Mouse (Mus musculus) fat pad, adult 2 months (tissue): Measurements from ENCODE around the gene Fam104a.
A peak's percentile ranks its signal among the peaks of the same experiment; 100 is the strongest.

Experiments
- DNase-seq: peaks from one replicate; pipeline ENCODE4 v3.0.0-alpha.2; 2011; ENCODE audit warnings: low read depth, low spot score; ENCODE audit errors: extremely low read depth

Fam104a gene

DNA sequence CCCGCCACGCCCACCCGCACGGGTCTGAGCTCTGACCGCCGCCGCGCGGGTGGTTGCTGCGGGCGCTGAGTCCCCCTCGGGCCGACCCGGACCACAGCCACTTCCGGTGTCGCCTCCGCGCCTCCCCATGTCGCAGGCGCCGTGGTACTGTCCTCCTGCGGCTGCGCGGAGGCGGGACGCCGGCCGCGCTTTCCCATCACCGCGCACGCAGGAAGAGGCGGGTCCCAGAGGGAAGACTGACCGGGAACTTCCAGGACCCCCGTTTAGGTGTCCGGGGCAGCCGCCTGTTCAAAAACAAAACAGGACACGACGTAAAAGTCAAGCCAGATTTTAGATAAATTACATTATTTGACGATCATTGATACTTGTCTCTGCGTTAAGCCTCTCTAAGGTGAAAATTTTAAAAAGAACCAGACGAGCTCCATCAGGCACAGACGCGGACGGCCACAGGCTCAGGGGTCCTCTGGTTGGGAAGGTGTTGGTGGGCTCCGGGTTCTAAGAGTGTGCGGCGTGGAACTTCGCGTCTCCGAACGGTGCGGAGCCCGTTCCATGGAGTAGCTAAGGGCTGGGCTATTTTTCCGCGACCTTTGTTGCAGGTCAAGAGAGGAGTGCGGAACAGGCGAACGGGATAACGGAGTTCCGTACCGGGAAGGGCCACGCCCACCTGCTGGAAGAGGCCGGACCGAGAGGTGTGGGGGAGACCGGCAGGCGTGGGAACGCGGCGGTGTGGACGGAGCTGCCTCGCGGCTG, at the start of gene Fam104a, which contains the start of gene D11Wsu47e:
Fam104a (minus strand) TSS at position 199 of the 750 bp plus-strand sequence.
D11Wsu47e (plus strand) TSS at position 456 of the 750 bp plus-strand sequence.
- no peak for DNase-seq

- DNase-seq, result no peak
Measured at GRCm38 (mm10) chr11:113731945-113732612, 48.1 kb upstream of the Fam104a start.

- DNase-seq, result no peak
Measured at GRCm38 (mm10) chr11:113730879-113731278, 46.9 kb upstream of the Fam104a start.

DNA sequence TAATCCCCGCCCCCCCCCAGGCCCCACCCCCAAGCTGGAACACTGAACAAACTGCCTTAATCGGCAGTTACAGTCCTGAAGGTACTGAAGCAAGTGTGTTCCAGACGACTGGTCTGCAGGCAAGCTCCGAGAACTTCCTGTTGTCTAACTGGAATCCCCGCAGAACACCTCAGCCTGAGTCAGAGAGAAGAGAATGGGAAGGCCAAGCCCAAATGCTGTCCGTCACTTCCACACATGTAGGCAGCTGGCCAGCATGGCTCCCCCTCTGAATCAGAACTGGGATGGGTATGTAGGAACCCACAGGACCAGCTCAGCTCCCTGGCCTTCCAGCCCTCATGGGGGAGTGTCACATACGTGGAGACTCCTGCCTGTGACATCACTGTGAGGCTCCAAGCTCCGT, 46.0 kb upstream of the Fam104a start:
- no peak for DNase-seq

DNA sequence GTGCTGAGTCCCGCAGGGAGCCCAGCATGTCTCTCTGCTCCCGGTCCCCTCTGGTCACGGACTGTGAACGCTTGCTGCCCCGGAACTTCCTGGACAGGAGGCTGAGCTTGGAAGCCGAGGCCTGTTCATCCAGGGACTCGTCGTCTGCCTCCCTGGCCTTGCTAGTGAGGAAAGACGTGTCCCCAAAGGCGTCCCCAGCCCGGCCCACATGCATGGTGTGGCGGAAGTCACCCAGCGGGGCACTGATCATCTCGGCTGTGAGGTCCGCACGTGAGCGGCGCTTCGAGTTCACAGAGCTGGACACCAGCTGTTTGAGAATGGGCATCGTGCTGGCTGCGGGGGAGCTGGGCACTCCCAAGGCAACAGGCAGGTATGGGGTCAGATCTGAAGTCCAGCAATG, 45.3 kb upstream of the Fam104a start:
- no peak for DNase-seq

DNA sequence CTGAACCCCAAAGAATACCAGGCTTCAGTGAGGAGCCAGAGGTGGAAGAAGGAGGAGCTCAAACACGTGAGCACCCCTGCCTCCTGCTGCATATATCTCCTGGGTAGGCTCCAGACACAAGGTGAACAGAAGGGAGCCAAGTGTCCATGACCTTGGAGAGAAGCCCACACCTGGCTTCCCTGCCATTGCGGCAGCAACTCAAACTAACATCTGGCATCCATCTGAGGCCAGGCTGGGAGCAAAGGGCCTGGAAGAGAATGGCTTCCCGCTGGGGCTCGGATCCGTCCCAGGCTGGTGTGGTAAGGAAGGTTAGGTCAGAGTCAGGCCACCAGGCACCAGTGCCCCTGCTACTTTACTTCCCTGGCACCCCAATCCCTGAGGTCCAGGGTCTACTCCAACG, 44.0 kb upstream of the Fam104a start:
- DNase-seq, result no peak

- DNase-seq, result no peak
Measured at GRCm38 (mm10) chr11:113726994-113727888, 43.3 kb upstream of the Fam104a start.

GRCm38 (mm10) chr11:113725235-113726048, 41.5 kb upstream of the Fam104a start:
- no peak for DNase-seq

DNA sequence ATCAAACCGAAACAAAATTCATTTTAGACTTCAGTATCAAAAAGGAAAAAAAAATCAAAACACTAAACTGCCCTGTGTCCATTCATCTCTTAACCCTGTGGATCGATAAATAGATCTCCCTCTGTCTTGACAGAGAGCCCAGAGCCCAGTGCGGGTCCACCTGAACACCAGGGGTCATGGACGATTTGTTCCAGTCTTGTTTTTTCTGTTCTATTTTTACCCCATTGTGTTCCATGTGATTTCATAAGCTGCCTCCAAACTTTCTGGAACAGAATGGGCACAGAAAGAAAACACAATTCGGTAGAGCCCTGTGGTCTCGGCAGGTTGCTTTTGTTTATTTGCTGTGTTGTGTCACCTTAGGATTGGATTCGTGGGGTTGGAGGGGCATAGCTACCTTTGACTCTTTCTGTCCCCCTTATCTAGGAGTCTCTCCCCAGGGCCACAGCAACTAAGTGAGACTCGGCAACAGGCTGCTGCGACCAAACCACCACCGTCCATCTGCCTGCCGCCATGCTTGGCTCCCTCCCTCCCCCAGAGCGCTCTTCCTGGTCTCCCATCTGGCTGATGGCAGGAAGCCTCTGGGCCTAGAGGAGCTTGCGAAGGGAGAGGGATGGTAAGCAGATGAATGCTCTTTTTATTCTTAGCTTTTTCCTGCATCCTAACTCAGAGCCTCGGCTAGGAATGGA, 38.6 kb upstream of the Fam104a start:
- DNase-seq, result no peak

DNA sequence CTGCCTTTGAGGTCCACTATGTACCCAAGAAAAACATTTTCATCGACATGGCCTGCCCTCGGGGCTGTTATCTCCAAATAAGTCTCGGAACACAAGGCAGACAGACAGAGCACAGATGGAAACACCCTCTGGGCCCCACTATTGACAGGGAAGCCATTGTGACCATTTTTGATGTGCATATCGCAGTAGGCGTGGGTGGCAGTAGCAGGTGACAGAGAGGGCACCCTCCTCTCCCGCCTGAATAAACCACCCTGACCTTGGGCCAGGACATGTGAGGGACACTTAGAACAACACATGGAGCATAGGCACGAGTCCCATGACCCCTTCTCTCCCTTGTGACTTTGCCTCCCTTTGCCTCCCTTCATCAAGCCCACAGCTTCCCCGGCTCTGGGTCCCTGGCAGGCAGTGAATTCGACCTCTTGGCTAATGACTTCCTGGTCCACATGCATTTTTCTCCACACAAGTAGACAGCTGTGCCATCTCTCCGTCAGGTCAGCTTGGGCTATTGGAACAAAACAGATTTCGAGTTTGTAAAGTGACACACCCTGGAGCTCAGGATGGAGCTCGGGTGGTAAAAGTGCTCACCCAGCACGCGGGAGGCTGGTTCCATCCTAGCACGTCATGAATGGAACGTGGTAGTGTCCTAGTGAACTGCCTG, 33.9 kb upstream of the Fam104a start:
- no peak for DNase-seq

DNA sequence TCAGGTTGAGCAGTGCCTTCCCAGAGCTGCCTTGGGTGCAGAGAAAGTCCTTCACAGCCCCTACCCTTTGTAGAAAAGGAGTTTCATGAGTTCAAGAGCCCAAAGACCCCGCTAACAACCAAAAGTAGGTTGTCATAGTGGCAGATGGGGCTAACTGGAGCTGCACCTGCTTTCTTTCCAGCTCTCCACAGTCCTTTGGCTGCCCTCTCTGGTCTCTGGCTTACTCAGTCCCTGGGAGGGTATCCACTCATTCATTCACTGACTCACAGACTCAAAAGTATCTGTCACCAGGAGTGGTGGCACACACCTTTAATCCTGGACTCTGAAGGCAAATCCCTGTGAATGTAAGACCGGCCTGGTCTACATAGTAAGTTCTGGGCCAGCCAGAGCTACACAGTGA, 32.2 kb upstream of the Fam104a start:
- DNase-seq, result no peak

- DNase-seq, result no peak
Measured at GRCm38 (mm10) chr11:113715078-113715674, 31.2 kb upstream of the Fam104a start.

GRCm38 (mm10) chr11:113711061-113711460, 27.1 kb upstream of the Fam104a start:
- DNase-seq, result no peak

DNA sequence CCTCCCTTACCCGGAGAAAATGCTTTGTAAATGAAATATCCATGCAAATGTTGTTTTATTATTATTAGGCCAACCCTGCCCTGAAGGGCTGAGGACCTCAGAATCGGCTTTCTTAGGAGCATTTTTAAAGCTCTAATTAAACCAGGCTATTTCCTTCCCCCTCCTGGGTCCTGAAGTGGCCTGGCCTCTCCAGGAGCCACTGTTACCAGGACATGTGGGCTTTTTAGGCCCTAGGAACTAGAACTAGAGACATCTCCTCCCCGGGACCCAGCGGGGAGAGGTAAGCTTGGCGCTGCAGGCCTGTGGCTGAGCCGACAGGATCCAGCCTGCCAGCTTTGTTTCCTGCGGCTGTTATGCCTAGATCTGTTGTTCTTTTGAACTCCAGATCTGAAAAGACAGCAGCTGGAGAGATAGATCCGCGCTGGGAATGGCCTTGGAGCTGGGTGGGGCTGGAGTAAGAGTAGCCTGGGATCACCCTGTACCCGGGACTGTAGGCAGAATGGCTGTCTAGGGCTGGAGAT, 26.4 kb upstream of the Fam104a start:
- no peak for DNase-seq

DNA sequence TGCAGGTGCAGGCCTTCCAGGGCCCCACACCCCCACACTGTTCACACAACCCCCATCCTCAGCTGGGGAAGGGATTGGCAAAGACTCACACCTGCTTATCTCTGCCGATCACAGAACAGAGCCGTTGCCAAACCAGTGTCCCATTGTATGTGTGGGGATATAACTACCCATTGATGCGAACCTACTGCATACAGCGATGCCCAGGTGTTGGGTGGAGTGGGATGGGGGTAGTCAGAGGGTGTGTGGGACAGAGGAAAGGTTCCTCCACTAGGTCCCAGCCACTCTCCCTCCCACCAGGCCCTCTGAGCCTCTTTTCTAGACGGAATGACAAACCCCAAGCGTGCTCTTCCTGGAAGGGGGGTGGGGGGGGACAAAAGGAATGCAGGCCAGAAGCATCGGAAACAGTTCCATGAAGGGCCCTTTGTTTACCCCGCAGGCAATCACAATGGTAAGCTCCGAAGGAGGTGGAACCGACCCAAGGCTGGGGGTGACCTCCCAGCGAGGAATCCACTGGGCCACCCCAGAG, 25.8 kb upstream of the Fam104a start, which contains the start of gene Cpsf4l:
Cpsf4l (minus strand) TSS at position 287 of the 526 bp plus-strand sequence.
- peak; percentile 78 for DNase-seq

- DNase-seq, result no peak
Measured at GRCm38 (mm10) chr11:113709272-113709671, 25.3 kb upstream of the Fam104a start.

DNA sequence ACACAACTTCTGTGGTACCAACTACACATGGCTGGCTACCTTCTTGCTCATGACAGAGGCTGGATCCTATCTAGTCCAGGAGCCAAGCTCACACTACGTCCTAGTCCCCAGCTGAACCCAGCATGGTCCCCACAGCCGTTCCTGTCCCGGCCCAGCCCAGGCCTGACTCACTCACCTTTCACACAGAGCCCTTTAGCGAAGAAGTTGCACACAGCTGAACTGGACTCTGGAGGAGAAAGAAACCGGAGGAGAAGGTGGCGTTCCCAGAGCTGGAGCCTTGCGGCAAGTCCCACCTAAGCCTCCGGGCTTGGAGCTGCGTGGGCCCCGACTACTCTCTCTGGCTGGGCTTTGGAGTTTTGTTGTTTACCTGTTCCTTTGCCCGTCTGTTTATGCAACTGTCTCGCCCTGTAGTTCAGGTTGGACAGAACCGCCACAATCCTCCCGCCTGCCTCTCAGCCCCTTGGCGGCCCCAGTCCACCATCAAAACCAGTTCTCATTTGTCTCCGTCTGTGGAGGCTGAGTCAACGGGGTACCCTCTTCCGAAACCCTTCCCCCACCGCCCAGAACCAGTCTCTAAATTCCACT, 24.8 kb upstream of the Fam104a start:
- DNase-seq, result peak; percentile 56
